Mouse (Mus musculus) lung, adult 18-20 months (tissue): ENCODE measurements around the gene Napepld.
"Not testable (repeated sequence)": the region's sequence is repeated elsewhere in the genome, so short reads cannot be mapped to it uniquely, and the experiment has no call there.

ENCODE experiments used
- DNase-seq, 2 experiments: peaks; one replicate each; pipeline ENCODE4 v3.0.0; 2022; ENCODE audit warnings: mixed read lengths in 2 of 2

The Napepld gene

DNA sequence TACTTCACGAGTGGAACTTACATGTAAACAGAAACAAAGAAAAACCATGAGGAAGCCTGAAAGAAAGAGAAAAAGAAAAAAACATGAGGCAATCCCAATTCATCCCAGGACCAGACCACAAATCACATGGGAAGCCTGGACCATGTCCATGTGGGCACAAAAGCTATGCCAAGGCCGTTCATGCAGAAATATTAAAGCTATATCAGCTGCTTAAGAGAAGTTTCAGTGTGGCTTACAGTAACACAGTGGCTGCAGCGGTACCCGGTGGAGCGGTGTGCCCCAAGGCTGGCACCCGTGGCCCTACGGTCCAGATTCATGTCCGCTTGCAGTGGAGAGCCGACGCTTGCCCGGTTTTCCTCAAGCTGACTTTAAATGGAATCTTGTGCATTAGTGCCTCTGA is 38.1 kb downstream of the Napepld start:
- DNase-seq: no peak

DNA sequence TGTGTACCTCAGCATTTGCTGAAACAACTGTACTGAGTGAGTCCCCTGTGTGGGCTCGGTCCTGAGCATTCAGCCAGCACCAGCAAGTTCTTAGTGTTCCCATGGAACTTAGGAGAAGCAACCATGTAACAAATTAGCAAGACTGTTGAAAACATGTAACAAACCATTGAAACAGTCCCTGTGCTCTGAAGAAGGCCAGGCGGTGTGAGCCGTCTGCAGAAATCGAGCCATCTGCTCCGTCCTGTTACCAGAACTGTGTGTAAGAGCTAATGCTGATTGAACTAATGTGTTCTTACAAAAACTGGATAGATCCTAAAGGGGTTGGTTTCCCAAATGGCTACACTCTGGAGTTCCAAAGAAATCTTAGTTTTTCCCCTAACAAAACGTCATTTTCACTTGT is 40.3 kb downstream of the Napepld start:
- no peak for DNase-seq

DNA sequence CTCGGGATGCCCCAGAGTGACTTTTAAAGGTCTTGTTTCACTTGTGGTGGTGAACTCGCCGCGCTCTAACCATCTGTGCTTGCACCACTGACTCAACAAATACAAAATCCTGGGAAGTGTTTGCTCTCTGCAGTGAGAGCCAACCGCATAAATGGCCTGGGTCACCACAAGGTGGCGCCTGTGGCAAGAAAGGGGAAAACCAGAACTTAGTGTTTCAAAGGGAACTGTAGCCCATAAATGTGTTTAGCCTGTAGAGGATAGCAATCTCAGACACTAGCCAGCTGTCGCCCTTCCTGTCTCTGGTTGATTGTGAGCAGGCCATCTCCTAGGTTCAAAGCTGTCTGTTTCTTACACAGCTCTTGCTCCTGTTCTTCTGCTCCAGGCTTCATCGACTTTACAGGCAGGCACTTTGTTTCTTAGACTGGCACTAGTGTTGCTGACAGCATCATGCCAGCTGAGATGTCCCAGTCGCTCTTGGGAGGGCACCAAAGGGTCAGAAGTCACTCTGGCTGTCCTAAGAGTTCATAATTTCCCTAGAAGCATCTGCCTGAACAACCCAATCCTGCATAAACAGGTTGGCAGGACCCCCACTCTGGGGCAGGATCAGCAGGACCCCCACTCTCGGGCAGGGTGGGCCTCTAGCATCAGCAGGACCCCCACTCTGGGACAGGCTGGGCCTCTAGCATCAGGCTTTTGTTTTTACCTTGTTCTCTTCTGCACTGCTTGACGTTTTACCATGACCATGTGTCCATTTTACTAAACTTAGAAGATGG is 42.4 kb downstream of the Napepld start:
- peak; percentile 78 to 85 for DNase-seq

DNA sequence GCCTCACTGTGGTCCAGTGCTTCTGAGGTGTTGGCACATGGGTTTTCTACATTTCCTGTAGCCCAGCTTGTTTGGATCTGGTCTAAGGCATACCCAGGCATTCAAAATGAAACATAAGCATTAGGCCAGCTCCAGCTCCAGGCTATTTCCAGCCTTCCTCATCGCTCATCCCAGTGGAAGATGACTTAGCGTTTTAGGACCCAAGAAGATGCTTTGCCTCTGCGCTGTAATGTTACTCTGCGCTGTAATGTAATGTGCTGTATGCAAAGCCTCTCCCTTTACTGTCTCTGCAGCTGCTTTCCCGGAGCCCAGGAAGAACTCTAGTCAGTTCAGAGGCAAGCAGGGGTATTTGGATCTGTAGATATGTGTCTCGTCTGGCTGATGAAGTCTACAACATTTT is 43.2 kb downstream of the Napepld start:
- DNase-seq: no peak

DNA sequence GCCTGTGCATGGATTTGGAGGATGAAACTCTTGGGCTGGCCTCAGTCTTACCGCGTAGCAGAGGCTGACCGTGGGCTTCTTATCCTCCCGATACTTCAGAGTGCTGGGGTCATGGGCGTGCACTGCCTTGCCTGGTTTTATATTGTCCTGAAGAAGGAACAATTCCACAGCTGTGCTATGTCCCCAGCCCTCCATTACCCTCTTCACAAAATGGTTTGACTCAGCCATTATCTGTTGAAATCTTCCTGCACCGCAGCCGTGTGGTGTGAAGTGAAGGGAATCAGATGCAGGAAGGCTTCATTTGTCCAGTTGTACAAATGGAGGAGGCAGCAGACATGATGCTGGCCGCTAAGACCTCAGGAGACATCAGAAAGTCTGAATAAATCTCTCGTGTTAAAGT is 44.3 kb downstream of the Napepld start:
- peak; percentile 15 to 49 for DNase-seq

DNA sequence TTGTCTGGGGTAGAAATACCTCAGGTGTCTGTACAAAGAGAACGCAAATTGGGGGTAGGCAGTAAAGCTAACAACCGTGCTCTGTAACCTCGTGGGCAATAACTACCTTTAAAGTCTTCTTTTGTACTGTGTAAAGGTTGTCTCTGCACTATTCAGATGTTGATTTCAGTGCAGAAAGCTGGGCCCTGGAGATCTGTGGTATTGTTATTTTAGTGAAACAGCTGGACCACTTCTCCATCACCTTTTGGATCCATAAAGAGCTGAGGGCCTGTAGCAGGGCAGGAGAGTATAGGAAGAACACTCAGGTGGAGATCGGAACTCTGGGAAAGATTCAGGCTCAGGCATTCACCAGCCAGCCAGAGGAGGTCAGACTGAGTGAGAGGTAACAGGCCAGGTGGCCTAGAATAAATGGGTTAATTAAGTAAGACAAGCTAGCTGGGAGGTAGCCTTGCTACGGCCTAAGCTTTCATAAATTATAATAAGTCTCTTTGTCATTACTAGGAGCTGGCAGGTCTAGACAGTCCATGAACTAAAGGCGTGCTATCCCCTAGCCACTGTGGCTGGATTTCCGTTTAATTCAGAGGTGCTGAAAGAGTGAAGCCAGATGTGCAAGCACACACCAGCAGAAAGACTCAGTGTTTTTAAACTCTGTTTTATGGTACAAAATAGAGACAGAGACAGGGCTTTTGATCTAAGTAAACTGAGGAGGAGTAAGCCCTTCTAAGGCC is 49.1 kb downstream of the Napepld start:
- no peak for DNase-seq

DNA sequence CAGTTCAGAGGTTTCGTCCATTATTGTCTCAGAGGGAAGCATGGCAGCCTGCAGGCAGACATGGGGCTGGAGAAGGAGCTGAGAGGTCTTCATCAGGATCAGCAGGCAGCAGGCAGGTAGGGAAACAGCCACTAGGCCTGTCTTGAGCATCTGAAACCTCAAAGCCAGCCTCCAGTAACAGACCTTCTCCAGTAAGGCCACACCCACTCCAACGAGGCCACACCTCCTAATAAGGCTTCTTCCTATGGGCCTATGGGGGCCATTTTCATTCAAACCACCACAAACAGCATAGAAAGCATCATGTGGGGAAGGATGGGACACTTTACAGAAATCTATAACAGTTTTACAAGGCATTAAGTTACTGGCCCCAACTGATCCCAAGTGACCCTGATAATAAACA is 50.5 kb downstream of the Napepld start:
- DNase-seq: no peak

DNA sequence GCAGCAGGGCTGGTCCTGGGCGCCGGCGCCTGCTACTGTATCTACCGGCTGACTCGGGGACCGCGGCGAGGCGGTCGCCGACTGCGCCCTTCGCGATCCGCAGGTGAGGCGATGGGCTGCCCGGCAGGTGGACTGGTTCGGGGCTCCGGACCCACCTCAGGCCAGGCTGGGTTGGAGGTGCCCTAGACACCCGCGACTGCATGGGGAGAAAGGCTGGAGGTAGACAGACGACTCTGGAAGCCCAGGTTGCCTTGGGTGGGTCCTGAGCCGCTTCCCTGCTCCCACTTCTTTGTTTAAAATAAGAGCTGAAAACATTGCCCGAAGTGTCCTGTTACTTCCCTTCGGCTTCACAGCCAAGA is 55.1 kb downstream of the Napepld start:
- DNase-seq: no peak

DNA sequence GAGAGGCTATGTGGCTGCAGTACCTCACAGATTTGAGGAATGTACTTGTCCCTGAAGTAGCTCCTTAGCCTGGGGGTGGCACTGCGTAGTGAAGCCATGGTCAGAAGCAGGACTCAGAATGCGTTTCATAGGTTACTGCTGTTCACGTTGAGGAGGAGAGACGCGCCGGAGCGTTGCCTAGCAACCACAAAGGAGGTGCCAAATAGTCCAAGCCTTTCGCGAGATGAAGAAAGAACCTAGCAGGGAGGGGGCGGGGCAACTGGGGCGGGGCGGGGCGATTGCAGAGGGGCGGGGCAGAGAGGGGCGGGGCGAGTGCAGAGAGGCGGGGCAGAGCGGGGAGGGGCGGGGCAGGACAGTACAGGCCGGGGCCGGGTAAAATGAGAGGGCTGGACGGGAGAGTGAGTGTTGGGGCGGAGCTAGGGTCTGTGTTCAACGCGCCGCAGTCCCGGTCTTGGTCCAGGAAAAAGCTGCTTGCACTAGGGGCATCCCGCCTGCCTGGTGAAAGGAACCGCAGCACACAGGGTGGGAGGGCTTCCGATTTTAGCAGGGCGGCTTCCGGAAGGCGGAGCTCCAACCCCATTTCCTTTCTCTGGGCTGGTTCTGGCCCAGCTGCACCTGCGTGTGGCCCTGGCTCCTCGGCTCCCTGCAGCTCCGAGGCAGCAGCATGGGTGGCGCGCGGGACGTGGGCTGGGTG is 55.6 kb downstream of the Napepld start, which contains the start of the genes Fbxl13 and Armc10:
Gene Fbxl13, minus strand, starts transcription at position 196 of the 694 bp plus-strand sequence.
Gene Armc10, plus strand, starts transcription at position 375 of the 694 bp plus-strand sequence.
- DNase-seq: peak; percentile 93 to 95

DNA sequence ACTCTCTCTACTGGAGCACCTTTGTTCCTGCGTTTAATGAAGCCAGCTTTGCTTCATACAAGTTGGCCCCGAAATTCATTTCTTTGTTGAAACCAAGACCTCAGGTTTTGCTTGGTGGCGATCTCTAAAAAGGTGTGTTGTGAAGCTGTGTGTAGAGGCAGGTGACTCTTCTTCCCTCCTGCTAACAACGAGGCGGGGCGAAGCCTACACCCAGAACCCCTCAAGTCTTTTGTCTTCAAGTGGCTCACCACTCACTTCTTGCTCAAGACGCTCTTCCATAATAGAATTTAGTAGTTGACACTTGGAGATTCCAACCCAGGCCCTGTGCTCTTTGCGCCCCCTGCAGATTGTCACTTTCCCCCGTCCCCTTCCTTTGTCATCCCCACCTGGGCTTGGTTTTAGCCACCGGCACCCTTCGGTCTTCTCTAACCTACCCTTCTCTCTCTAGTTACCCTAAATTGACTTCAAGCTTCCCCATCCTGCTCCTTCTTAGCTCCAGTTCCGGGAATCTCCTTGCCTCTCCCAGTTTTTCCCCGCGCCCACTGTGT is 56.2 kb downstream of the Napepld start:
- DNase-seq: no peak

DNA sequence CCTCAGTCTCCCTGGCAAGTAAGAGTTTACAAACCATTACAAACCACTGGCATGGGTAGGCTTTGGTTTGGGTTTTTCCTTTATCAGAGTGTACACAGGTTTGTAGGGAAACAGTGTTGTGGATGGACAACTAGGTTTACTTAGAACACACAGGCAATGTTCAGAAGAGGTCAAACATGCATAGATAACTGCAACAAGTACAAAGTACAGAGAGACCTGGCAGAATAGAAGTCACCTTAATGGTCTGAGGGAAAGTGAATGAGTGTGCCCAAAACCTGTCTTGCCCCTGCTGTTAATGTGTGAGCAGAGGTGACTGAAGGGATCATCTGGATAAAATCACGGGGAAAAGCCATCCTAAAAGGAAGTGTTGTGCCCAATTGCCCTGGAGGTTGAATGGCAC is 57.6 kb downstream of the Napepld start:
- DNase-seq: no peak

DNA sequence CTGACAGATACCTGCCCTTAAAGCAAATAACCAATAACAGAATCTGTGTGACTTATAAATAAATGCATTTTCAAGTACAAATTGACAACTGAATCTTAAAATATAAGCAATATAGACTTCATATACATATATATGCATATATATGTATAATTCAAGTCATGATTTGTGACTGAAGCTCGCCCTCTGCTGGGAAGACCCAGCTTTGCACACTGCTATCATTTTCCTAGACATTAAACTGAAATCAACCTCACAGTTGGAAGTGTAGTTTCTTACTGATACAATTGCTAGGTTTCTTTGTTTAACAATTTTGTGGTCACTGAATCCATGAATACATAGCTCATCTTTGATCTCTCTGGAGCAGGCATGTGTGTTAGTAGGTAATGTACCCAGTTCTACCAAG is 60.2 kb downstream of the Napepld start:
- DNase-seq: no peak

DNA sequence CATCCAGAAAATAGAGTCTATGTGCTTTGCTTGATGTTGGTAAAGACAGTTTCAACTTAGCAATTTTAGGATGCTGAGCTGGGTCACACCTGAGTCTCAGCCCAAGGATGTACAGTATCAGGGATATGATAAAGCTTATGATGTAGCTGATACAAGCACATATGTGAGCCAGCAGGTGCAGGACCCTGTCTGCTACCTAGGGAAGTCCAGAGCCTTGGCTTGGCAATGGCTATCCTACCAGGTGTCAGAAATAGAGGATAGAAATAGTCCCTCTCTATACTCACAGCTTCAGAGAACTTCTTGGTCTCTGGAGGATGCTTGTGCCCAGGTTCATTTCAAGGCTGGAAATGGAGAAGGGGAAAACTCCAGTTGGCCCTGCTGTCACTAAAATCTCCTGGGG is 75.3 kb downstream of the Napepld start:
- DNase-seq: no peak

DNA sequence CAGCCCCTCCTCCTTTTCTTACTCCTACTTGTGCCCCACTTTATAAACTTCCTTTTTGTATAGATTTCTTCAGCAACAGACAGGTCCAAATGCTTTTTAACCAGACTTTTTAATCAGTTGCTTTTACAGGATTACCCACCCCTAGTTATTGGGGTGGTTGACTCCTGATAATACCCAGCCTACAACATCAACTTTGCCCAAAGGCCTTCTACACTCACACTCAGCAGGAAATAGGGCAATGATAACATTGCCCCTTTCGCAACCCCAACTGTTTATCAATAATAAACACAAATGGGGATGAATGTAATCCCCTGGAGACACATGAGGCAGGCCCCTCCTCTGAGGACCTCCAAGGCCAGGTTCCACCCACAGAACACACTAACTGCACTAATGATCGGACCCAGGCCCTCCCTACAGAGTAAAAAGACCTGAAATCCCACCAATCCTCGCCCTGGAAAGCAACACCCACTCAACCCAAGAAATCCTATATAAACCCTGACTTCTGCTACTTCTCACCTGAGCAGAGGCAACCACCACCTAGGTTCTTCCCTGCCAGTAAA is 84.7 kb downstream of the Napepld start:
- no peak for DNase-seq

DNA sequence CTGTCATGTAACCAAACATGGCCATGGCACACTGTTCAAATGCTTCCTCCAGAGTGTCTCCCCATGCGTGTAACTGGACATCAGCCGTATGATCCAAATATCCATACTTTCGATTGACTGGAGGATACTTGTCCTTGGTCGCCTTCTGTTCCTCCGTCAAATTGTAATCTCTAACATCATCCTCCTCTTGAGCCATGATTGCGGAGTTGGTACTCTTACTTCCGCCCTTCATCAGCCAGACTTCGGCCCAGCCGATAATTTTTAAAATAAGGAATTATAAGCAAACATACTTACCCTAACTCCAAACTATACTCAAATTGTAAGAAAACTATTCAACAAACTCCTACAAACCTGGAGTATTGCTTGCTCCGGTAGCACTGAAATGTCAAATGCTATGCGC is 86.9 kb downstream of the Napepld start:
- DNase-seq: not testable (repeated sequence)
